Mouse (Mus musculus): Measurements from ENCODE around the gene Rptor. TPM values are rescaled to one million over a fixed set of nuclear protein-coding genes. Genes with fewer than 3 reads are reported as not detected.

The Rptor gene
- polyA plus RNA-seq, 1 experiment from 2014 or later, result 12.5 TPM

DNA sequence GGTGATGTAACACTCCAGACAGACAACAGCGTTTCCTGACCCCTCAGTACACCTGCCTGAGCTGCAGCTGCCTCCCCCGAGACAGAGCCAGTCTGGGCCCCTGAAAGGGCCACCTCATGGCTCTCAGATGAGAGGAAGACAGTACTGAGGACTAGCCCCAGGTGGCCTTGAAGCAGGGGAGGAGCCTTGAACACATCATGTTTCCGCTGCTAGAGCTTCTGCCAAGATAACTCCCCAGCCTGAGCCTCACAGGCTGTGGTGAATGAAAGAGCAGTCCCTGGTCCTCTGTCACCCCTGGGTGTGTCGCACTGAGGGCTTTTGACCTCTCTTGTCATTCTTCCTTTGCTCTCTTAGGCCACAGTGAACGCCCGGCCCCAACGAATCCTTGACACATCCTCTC is 268.4 kb downstream of the Rptor start:
- no peak overlapping the region for H3K4me2 ChIP-seq
- H3K4me1 ChIP-seq, result peaks cover 4% of the 10 kb centered on the region
- H3K27ac ChIP-seq, result no peak overlapping the region
- H3K9me3 ChIP-seq, result no peaks in the 10 kb centered on the region
- H3K4me3 ChIP-seq, result no peak overlapping the region
- no peak for ATAC-seq (ENCODE audit: insufficient number of reproducible peaks, insufficient read depth, low FRiP score, low TSS enrichment, low read depth)
- 88% methylated on average over 7 of the region's 7 CpGs for WGBS
- H3K9ac ChIP-seq, result no peak overlapping the region
- H3K27me3 ChIP-seq, result no peaks in the 10 kb centered on the region
- H3K36me3 ChIP-seq, result peaks cover 70% of the 10 kb centered on the region

DNA sequence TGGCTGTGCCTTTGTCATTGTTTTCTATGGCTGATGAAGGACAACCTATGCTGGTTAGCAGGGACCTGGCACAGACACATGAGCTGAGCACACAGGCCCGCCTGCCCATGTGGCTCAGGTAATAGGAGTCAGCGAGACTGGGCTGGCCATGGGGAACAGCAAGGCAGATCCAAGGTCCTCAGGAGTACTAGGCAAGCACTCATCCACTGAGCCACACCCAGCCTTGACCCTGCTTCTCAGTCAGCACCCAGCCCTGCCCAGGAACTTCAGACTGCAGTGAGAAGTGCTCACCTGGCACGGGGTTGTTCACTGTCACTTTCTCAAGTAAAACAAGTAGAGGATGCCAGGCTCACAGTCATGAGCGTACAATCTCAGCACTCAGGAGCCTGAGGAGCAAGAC is 270.9 kb downstream of the Rptor start:
- no peaks in the 10 kb centered on the region for H3K27me3 ChIP-seq
- no peak overlapping the region for H3K4me3 ChIP-seq
- no peak for ATAC-seq (ENCODE audit: insufficient number of reproducible peaks, insufficient read depth, low FRiP score, low TSS enrichment, low read depth)
- no peak overlapping the region for H3K4me2 ChIP-seq
- H3K27ac ChIP-seq, result no peak overlapping the region
- peaks cover 82% of the 10 kb centered on the region for H3K36me3 ChIP-seq
- H3K9ac ChIP-seq, result no peak overlapping the region
- H3K4me1 ChIP-seq, result no peaks in the 10 kb centered on the region
- H3K9me3 ChIP-seq, result no peaks in the 10 kb centered on the region
- 93% methylated on average over 4 of the region's 4 CpGs for WGBS

DNA sequence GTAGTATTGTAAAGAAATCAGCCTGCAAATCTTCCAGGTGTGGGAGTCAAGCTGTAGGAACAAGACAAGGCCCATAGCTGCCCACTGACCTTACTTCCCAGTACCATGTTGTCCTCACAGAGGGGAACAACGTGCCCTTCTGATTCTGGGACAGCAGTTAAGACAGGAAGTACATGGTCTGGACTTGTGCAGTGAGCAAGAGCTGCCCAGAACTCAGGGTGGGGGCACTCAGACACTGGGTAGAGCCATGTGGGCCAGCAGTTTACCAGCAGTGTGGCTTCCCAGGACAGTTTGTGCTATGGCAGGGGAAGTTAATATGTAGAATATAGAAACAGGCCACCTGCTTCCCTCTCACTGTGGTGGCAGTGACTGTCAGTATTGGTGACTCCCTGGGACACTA is 272.1 kb downstream of the Rptor start:
- Histone ChIP-seq H3K36me3 (peaks cover 83% of the 10 kb centered on the region), H3K4me2 (no peak overlapping the region), H3K27ac (no peak overlapping the region), H3K9ac (no peak overlapping the region), H3K4me3 (no peak overlapping the region), H3K27me3 (no peaks in the 10 kb centered on the region), H3K4me1 (no peaks in the 10 kb centered on the region), H3K9me3 (no peaks in the 10 kb centered on the region)
- no peak for ATAC-seq (ENCODE audit: insufficient number of reproducible peaks, insufficient read depth, low FRiP score, low TSS enrichment, low read depth)
- WGBS, result 79% methylated on average over 1 of the region's 1 CpGs

DNA sequence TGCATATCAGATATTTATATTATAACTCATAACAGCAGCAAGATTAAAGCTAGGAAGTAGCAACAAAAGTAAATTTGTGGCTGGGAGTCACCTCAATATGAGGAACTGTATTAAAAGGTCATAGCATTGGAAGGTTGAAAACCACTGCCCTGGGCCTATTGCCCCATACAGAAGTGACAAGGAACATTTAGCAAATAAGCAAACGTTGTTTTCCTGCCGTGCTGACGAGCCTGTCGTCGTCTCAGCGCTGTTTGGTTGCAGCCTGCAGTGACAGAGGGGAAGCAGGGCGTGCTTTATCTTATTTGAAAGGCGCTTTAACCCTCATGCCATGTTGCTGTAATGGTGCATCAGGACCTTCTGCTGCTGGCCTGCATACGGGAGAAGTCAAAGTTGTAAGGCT is 273.0 kb downstream of the Rptor start:
- Histone ChIP-seq H3K9me3 (no peaks in the 10 kb centered on the region), H3K36me3 (peaks cover 89% of the 10 kb centered on the region), H3K4me1 (no peaks in the 10 kb centered on the region), H3K9ac (no peak overlapping the region), H3K4me3 (no peak overlapping the region), H3K27ac (no peak overlapping the region), H3K27me3 (no peaks in the 10 kb centered on the region), H3K4me2 (no peak overlapping the region)
- WGBS, result 91% methylated on average over 9 of the region's 9 CpGs
- ATAC-seq (ENCODE audit: insufficient number of reproducible peaks, insufficient read depth, low FRiP score, low TSS enrichment, low read depth), result no peak

DNA sequence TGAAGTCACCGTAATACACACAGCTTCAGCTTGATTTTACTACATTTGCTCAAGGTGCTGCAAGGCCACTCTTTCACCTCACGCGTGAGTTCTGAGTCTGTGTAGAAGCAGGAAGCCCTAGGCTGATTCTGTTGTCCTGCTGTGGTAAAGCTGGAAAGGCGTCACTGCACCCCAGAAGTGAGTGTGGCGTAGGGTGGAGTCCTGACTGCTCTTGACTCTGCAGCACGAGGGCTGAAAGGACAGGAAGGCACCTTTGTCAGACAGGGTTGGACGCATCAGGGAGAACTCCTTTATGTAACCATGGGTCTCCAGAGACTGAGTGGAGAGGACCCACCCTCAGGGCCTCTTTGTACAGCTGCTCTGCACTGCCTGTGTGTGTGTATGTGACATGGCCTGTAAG is 274.4 kb downstream of the Rptor start:
- no peak overlapping the region for H3K4me3 ChIP-seq
- H3K4me2 ChIP-seq, result no peak overlapping the region
- ATAC-seq (ENCODE audit: insufficient number of reproducible peaks, insufficient read depth, low FRiP score, low TSS enrichment, low read depth), result no peak
- no peaks in the 10 kb centered on the region for H3K9me3 ChIP-seq
- H3K27me3 ChIP-seq, result no peaks in the 10 kb centered on the region
- no peak overlapping the region for H3K27ac ChIP-seq
- no peaks in the 10 kb centered on the region for H3K4me1 ChIP-seq
- no peak overlapping the region for H3K9ac ChIP-seq
- 91% methylated on average over 7 of the region's 7 CpGs for WGBS
- H3K36me3 ChIP-seq, result peaks cover 81% of the 10 kb centered on the region

DNA sequence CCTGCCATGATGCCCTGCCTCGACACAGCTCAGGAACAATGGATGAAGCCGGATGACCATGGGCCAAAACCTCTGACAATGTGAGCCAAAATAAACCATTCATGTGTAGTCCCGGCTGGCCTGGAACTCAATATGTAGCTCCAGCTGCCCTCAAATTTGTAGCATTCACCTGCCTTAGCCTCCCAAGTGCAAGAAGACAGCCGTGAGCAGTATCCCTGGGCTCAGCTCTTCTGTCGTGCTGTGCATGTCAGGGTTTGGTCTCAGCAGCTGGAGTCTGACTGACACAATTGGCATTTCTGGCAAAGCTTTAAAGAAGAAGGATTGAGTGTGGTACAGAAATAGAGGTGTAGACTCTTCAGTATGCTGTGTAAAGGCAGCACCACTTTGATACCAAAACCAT is 276.9 kb downstream of the Rptor start:
- Histone ChIP-seq H3K9me3 (no peaks in the 10 kb centered on the region), H3K4me2 (no peak overlapping the region), H3K4me3 (no peak overlapping the region), H3K27ac (no peak overlapping the region), H3K27me3 (no peaks in the 10 kb centered on the region), H3K9ac (no peak overlapping the region), H3K4me1 (no peaks in the 10 kb centered on the region), H3K36me3 (peaks cover 68% of the 10 kb centered on the region)
- WGBS, result 90% methylated on average over 5 of the region's 5 CpGs
- no peak for ATAC-seq (ENCODE audit: insufficient number of reproducible peaks, insufficient read depth, low FRiP score, low TSS enrichment, low read depth)

DNA sequence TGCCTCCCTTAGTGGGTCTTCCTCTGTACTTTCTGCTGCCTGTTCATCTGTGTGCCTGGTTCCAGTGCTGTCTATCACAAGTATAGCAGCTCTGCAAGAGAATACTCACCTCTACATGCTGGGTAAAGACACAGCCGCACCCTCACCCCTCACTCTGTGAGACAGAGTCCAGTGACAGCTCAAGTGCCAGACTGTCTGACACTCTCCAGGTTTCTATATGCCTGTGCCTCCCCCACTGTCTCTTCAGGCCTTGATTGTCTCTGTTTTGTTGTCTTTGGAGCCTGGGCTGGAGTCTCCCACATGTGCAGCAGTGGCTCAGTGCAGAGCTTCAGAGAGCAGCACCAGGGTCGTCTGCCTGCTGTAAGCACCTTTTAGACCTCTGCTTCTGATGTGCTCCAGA is 280.9 kb downstream of the Rptor start:
- H3K4me3 ChIP-seq, result no peak overlapping the region
- 83% methylated on average over 2 of the region's 2 CpGs for WGBS
- no peak for ATAC-seq (ENCODE audit: insufficient number of reproducible peaks, insufficient read depth, low FRiP score, low TSS enrichment, low read depth)
- no peaks in the 10 kb centered on the region for H3K4me1 ChIP-seq
- no peak overlapping the region for H3K4me2 ChIP-seq
- H3K9ac ChIP-seq, result no peak overlapping the region
- no peak overlapping the region for H3K27ac ChIP-seq
- no peaks in the 10 kb centered on the region for H3K9me3 ChIP-seq
- H3K27me3 ChIP-seq, result no peaks in the 10 kb centered on the region
- H3K36me3 ChIP-seq, result peaks cover 68% of the 10 kb centered on the region

DNA sequence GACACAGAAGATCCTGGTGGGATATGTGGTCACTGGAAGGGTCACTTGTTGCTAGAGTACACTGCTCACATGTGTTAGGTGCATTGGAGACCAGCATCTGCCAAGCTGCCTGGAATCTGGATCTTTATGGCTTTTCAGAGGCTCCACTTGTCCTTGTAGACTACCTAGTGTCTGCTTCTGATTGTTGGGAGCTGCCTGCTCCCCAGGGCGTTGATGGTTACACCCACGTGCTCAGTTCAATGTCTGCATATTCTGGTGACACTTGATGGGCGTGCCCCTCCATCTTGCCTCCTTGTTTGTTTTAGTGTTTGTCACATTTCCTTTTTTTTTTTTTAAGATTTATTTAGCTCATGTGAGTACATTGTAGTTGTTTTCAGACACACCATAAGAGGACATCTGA is 287.3 kb downstream of the Rptor start:
- H3K27me3 ChIP-seq, result no peaks in the 10 kb centered on the region
- H3K9ac ChIP-seq, result no peak overlapping the region
- H3K4me2 ChIP-seq, result no peak overlapping the region
- no peaks in the 10 kb centered on the region for H3K9me3 ChIP-seq
- peaks cover 86% of the 10 kb centered on the region for H3K36me3 ChIP-seq
- ATAC-seq (ENCODE audit: insufficient number of reproducible peaks, insufficient read depth, low FRiP score, low TSS enrichment, low read depth), result no peak
- whole genome bisulfite sequencing, result 82% methylated on average over 3 of the region's 3 CpGs
- H3K4me1 ChIP-seq, result no peaks in the 10 kb centered on the region
- H3K27ac ChIP-seq, result no peak overlapping the region
- H3K4me3 ChIP-seq, result no peak overlapping the region

DNA sequence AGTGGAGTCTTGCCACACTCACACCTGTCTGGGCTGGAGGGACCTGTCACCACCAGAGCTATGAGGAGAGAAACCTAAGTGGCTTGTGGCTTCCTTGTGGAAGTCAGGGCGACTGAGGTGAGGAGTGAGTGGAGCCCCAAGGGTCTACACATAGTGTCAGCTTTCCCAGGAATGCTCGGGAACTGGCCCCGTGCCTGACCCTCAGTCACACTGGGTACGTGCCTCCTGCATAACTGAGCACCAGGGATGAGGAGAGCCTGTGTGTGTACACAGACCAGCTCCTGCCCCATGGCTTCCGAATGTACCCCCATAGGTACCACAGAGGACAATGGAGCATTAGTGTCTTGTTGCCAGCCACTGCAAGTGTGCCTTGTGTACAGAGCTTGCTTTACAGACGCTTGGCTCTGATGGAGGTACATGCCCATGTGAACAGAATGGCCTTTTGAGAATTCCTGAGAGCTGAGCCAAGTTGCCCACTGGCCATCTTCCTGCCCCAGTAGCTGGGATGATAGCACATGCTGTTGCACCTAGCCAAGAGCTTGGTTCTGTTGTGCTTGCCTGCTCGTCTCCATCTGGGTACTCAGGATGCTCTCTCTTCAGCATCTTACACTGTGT is 289.0 kb downstream of the Rptor start:
- Histone ChIP-seq H3K4me1 (no peaks in the 10 kb centered on the region), H3K27ac (no peak overlapping the region), H3K9me3 (no peaks in the 10 kb centered on the region), H3K36me3 (peaks cover 83% of the 10 kb centered on the region), H3K4me2 (no peak overlapping the region), H3K9ac (no peak overlapping the region), H3K27me3 (no peaks in the 10 kb centered on the region), H3K4me3 (no peak overlapping the region)
- WGBS, result 82% methylated on average over 7 of the region's 7 CpGs
- no peak for ATAC-seq (ENCODE audit: insufficient number of reproducible peaks, insufficient read depth, low FRiP score, low TSS enrichment, low read depth)

DNA sequence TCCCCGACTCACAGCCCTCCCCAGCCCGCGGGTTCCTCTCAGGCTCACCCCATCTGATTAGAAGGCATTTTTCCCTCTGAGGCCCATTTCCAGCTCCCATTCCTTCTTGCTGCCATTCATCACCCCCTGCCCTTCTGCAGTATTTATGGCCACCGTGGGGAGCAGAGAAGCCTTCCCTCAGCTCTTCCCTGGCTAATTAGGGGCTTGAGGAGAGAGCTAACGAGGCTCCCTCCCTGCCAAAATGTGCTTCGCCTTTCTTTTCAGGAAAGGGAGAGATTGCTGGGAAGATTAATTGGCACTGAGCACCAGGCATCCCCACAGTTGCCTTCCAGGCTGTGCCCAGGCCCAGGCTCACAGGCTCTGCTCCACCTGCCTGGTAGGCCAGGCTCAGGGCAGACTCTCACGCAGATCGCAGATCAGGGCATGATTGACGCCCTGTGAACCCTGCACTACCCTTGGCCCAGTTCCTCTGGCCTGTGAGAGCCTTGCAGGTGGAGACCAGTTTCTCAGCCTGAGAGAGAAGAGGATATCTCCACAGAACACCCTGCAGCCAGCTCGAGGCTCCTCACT is 291.0 kb downstream of the Rptor start:
- Histone ChIP-seq H3K4me3 (no peak overlapping the region), H3K36me3 (peaks cover 91% of the 10 kb centered on the region), H3K27ac (no peak overlapping the region; the same call in 1 of the 2 replicates), H3K4me1 (no peaks in the 10 kb centered on the region), H3K4me2 (no peak overlapping the region), H3K9ac (no peak overlapping the region), H3K9me3 (no peaks in the 10 kb centered on the region), H3K27me3 (no peaks in the 10 kb centered on the region)
- no peak for ATAC-seq (ENCODE audit: insufficient number of reproducible peaks, insufficient read depth, low FRiP score, low TSS enrichment, low read depth)
- WGBS, result 78% methylated on average over 10 of the region's 10 CpGs

DNA sequence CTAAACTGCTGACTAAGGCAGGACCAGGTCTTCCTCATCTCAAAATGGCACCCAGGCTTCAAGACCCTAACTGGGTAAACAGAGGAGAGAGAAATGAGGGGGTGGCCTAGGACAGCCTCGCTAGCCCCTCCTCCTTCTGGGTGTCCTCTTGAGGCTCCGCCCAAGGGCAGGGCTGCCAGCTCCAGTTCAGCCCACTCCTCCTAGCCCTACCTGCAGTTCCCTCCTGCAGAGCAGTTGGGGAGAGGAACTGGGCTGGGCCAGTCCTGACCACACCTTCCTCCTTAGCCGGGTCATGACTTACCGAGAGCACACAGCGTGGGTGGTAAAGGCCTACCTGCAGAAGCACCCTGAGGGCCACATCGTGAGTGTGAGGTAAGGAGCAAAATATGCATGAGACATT is 291.9 kb downstream of the Rptor start:
- Histone ChIP-seq H3K27ac (no peak overlapping the region), H3K4me1 (no peaks in the 10 kb centered on the region), H3K36me3 (peaks cover 91% of the 10 kb centered on the region), H3K4me2 (no peak overlapping the region), H3K27me3 (no peaks in the 10 kb centered on the region), H3K9me3 (no peaks in the 10 kb centered on the region), H3K4me3 (no peak overlapping the region), H3K9ac (no peak overlapping the region)
- no peak for ATAC-seq (ENCODE audit: insufficient number of reproducible peaks, insufficient read depth, low FRiP score, low TSS enrichment, low read depth)
- 55% methylated on average over 6 of the region's 6 CpGs for WGBS

DNA sequence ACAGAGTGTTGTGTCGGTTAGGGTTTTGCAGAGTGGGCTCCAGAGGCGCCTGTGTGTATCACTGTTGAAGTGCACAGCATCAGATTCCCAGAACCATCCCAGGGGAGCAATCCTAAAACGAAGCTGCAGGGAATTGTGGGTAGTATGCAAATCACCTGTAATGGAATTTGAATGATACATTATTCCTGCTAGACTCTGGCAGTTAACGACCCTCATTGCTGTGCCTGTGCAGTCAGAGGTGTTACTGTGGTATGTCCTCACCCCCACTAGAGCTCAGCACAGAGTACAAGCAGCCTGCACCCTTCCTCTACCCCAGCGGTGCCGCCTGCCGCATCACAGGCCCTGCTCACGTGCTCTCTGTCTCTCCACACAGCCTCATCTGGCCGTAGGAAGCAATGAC is 294.3 kb downstream of the Rptor start:
- no peaks in the 10 kb centered on the region for H3K27me3 ChIP-seq
- no peaks in the 10 kb centered on the region for H3K9me3 ChIP-seq
- H3K4me2 ChIP-seq, result no peak overlapping the region
- no peak overlapping the region for H3K9ac ChIP-seq
- no peak for ATAC-seq (ENCODE audit: insufficient number of reproducible peaks, insufficient read depth, low FRiP score, low TSS enrichment, low read depth)
- no peak overlapping the region for H3K27ac ChIP-seq
- H3K4me1 ChIP-seq, result no peaks in the 10 kb centered on the region
- H3K36me3 ChIP-seq, result peaks cover 78% of the 10 kb centered on the region
- WGBS, result 82% methylated on average over 9 of the region's 9 CpGs
- H3K4me3 ChIP-seq, result no peak overlapping the region
